Mouse (Mus musculus): ENCODE results near the gene Hip1r.

The Hip1r gene

DNA sequence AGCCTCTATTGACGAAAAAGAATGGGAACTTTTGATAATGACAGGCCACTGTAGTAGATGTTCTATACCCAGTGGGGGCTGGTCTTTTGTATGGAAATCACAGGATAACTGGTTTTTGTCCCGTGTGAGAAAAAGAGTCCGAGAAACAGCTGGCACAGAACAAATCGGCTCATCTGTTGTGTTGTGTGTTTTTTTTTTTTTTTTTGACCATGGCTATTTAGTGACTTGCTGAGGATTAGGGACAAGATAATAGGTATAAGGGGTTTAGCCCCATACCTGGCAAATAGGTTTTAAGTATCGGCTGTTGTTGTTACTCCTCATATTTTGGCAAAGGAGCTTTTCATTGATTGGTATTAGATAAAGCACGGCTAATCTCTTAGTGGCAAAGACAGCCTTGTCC lies 975 bp upstream of the Hip1r start:
- CTCF ChIA-PET: interaction anchor here (0.6 to 0.7 kb wide), 3 partner anchors 28 to 645 kb away, joined by 3 to 6 read pairs (median 5); no protein-coding TSS in a partner anchor

DNA sequence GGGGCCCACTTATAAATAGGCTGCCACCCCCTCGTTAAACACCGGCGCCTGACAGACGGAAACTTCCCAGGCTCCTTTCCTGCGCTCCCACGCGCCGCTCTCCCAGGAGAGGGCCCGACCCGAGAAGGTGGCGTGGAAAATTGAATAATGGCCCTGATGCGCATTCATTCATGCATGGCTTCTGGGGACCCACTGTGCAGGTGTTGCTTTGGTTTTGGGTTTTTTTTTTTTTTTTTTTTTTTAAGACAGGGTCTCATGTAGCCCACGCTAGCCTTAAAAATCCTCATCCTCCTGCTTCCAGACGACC lies 704 bp downstream of the Hip1r start:
- CTCF ChIA-PET: no interaction called here

- CTCF ChIA-PET: interaction anchor here (0.6 kb wide), 2 partner anchors 69 to 849 kb away, joined by 3 read pairs; no protein-coding TSS in a partner anchor
These were observed 1.2 kb downstream of the Hip1r start for GRCm38 (mm10) chr5:123974616-123975111.

DNA sequence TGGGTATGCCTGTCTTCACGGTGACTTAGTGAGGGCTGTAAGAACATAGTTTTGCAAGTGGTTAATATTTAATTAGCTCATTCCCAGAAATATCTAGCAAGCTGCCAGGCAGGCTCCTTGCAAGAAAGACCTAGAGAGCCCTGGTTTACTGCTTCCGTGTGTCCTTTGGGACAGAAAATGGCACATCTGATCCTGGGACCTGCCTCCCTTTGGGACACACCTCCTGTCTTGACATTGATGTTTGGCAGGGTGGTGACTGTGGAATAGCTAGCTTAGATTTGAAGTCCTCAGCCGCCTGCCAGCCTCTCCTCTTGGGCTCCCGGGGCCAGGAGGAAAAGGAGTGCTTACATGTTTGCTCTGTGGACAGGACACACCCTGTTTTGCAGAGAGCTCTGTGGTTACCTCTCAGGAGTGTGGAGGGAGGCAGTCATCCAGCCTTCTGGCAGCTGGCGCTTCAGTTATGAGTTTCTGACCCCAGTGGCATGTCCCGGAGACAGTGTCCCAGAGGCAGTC lies 2.3 kb downstream of the Hip1r start:
- CTCF ChIA-PET: no interaction called here

DNA sequence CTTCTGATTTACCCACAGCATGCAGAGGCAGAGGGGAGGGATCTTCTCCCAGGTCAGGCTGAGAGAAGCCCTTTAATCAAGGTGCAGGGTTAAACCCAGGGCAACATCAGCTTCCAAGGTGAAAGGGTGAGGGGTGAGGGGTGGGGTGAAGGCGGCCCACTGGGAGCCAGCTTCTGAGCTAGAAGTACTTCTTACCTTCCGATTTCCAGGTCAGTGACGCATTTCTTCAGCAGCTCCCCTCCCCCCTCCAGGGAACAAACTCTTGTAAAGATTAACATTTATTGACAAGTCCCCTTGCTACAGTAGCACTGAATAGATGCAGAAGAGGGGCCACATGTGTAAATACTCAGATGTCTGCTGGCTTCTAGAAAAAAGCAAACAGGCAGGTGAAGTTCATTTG lies 3.8 kb downstream of the Hip1r start:
- CTCF ChIA-PET: interaction anchor here (0.6 to 0.8 kb wide), 3 partner anchors 25 to 270 kb away, joined by 3 to 4 read pairs (median 3); no protein-coding TSS in a partner anchor

DNA sequence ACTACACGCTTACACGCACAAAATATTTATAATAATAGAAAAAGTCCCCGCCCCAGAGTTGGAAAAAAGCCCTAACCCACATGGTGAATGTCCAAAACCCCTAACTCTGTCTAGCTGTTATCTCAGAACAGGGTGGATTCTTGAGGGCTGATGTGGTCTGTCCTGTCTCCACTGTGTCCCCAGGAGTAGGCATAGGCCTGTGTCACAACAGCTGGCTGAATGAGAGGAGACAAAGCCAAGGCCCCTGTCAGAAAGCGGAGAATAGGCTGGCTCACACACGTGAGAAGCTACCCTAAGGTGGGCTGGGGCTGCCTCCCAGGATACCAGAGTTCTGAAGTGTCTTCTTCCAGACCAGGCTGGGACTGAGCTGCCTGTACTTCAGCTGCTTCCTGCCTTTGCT lies 4.7 kb downstream of the Hip1r start:
- CTCF ChIA-PET: interaction anchor here (0.5 kb wide), 1 partner anchor 34 kb away, joined by 3 read pairs; no protein-coding TSS in a partner anchor

- CTCF ChIA-PET: no interaction called here
These were observed 6.0 kb downstream of the Hip1r start for GRCm38 (mm10) chr5:123979221-123979979.

DNA sequence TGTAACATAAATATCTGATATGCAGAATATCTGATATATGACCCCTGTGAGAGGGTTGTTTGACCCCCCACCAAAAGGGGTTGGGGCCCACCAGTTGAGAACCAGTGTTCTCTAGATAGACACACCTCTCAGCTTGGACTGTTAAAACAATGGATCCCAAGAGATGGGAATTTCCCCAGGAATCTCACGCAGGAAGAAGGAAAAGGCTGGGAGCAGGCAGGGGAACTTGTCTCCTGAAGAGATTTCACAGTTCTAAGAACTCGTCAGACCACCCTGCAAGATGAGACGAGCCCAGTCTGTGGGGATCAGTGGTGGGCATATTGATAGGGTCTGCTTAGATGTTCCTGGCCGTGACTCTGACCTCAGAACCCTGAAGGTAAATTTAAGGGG lies 6.5 kb downstream of the Hip1r start:
- CTCF ChIA-PET: no interaction called here

DNA sequence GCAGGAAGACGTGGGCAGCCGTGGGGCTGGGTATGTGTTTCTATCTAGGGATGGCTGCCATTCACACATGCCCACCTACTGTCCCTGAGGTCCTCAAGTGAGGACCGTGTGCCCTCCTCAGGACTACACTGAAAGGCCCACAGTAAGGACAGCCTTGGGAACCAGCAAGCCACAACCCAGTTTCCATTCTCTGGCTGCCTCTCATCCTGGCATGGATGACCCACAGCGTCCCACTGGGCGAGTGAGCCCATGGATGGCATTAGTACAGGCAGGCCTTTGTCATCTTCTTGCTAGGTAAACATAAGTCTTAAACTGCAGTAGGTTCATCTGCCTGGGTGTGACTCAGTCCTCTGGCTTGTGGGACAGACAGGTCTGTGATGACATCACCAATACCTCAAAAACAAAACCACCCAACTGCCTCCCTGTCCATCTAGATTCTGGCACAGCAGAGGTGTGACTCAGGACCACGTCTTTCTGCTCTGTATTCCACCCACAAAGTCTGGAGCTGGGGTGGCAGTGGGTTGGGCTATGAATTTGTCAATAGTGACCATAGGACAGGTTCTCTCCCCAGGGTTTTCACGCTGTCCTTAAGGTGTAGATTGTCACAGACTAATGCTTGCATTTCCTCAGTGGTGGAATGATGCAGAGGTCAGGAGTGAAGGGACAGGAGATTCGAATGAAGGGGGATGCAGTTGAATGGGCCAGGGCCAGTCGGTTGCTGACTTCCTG lies 7.3 kb downstream of the Hip1r start:
- CTCF ChIA-PET: no interaction called here

DNA sequence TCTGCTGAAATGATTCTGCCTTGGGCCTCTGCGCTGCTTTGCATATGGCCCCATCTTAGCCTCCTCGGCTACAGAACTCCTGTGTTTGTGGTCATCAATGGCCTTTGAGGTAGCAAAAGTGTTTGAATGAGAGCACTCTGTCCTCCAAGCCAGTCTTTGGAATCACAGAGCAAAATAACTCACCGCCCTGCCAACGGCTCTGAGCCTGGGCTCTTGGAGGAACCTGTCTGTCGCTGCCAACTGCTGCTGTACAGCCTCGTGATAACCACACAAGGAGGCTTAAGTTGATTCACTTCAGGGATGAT lies 7.8 kb downstream of the Hip1r start:
- CTCF ChIA-PET: interaction anchor here (0.5 to 0.7 kb wide), 2 partner anchors 12 to 20 kb away, joined by 3 read pairs; no protein-coding TSS in a partner anchor

GRCm38 (mm10) chr5:123982838-123983237 lies 9.4 kb downstream of the Hip1r start:
- CTCF ChIA-PET: interaction anchor here (0.7 kb wide), 1 partner anchor 323 kb away, joined by 3 read pairs; no protein-coding TSS in a partner anchor

GRCm38 (mm10) chr5:123985434-123985833 lies 12.0 kb downstream of the Hip1r start:
- CTCF ChIA-PET: no interaction called here

DNA sequence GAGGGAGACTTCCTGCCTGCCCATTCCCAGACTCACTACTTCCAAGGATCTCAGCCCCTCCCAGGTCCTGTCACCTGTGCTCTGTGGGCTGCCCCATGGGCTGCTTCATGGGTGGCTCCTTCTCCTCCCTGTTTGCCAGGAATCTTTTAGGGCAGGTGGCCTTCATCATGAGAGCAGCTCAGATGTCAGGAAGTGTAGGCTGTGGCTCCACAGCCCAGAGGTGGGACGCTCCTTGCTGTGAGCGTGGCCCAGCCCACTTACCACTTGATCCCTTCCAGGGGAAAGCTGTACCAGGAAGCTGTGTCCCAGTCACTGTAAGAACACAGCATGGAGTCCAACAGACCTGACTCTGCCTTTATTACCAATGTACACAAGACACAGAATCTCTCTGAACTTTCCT lies 13.5 kb downstream of the Hip1r start:
- CTCF ChIA-PET: no interaction called here

DNA sequence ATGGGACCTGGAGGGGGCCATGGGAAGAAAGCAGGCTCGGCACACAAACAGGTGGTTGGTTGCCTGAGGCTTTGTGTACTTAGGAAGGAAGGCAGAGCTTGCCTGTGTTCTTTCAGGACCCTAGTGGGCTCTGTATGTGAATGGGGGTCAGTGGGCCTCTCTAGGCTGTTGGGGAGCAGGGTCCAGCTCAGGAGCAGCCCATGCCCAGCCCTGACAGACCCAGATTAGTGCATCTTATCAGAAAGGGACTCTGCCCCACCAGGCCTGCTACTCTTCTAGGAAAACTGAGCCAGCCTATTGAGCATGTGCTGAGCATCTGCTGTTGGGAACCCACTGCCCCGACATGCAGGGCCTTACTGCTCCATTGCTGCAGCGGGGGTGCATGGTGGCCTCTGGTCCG lies 14.1 kb downstream of the Hip1r start:
- CTCF ChIA-PET: no interaction called here

GRCm38 (mm10) chr5:123989941-123990885 lies 16.8 kb downstream of the Hip1r start:
- CTCF ChIA-PET: no interaction called here

GRCm38 (mm10) chr5:123991321-123991720 lies 17.9 kb downstream of the Hip1r start:
- CTCF ChIA-PET: no interaction called here

DNA sequence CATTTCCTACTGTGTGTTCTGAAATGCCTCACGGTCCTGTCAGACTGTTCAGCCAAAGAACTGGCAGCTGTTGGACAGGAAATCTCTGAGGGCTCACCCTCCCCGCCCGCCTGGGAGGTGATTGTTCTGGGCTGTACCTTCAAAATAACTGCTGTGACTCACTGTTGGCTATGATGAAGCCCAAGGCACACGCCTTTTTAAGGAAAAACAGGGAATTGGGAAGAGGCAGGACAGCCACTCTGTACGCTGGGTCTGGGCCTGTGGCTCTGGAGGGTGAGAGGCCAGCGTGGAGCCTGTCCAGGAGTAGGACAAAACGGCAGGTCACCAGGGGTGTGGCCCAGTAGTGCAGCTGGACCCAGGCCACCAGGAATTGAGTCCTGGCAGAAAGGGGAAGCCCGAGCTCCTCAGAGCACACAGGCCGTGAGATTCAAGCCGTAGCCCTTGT lies 18.8 kb downstream of the Hip1r start:
- CTCF ChIA-PET: interaction anchor here (0.5 kb wide), 1 partner anchor 111 kb away, joined by 4 read pairs; no protein-coding TSS in a partner anchor

GRCm38 (mm10) chr5:123992794-123993193 lies 19.4 kb downstream of the Hip1r start:
- CTCF ChIA-PET: interaction anchor here (0.6 to 0.7 kb wide), 2 partner anchors 11 to 62 kb away, joined by 3 read pairs; no protein-coding TSS in a partner anchor

- CTCF ChIA-PET: interaction anchor here (0.6 to 0.7 kb wide), 2 partner anchors 12 to 62 kb away, joined by 3 read pairs; no protein-coding TSS in a partner anchor
These were observed 20.0 kb downstream of the Hip1r start for GRCm38 (mm10) chr5:123993263-123994036.

GRCm38 (mm10) chr5:123994468-123994867 lies 21.0 kb downstream of the Hip1r start:
- CTCF ChIA-PET: interaction anchor here (0.6 kb wide), 1 partner anchor 84 kb away, joined by 18 read pairs; no protein-coding TSS in a partner anchor

DNA sequence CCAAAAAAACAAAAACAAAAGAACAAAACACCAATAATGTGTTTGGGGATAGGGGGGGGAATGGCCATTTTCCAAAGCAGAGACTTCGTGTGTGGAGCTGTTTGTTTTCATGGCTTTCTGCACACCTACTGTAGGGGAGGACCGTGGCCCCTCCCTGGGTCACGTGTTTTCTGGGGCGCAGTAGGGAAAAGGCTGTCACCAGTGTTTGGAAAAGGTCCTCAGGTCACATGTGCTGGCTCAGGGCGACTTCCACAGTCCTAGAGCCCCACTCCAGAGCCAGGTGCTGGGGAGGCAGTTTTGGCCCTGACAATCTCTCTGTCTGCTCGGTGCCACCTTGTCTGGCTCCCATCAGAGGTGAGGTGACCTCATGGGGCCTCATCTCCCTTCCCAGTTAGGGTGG lies 22.0 kb downstream of the Hip1r start:
- CTCF ChIA-PET: no interaction called here
